Mouse (Mus musculus) retina, postnatal 7 days (tissue): ENCODE data around the gene Tppp.
A peak's percentile ranks its signal among the peaks of the same experiment; 100 is the strongest.
"Not testable (repeated sequence)": the region's sequence is repeated elsewhere in the genome, so short reads cannot be mapped to it uniquely, and the experiment has no call there.

Experiments
- DNase-seq: peaks from one replicate; pipeline ENCODE4 v3.0.0-alpha.2; 2012; ENCODE audit warnings: low read depth, low spot score

The Tppp gene

GRCm38 (mm10) chr13:74025151-74026081 is 16.2 kb downstream of the Tppp start:
- DNase-seq = no peak

GRCm38 (mm10) chr13:74026215-74026614 is 17.0 kb downstream of the Tppp start:
- DNase-seq = no peak

GRCm38 (mm10) chr13:74028116-74028515 is 18.9 kb downstream of the Tppp start:
- no peak for DNase-seq

DNA sequence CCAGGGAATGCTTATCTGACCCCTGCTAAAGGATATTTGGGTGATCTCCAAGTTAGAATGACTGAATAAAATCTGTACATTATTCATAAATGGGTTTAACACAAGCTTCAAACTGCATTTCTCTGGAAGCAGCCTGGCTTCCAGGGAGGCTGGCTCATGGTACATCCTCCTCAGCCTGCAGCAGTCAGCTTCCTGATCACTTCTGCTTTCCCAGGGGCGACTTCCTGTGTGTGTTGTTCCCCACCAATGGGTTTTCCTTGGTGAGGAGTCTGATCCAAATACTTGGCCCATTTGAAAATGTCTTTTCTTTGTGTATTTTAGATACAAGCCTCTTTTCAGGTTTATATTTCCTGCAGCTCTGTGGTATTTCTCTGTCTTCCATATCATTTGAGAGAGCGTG is 19.8 kb downstream of the Tppp start:
- DNase-seq = no peak

- DNase-seq = no peak
These were observed 21.5 kb downstream of the Tppp start for GRCm38 (mm10) chr13:74030691-74031090.

DNA sequence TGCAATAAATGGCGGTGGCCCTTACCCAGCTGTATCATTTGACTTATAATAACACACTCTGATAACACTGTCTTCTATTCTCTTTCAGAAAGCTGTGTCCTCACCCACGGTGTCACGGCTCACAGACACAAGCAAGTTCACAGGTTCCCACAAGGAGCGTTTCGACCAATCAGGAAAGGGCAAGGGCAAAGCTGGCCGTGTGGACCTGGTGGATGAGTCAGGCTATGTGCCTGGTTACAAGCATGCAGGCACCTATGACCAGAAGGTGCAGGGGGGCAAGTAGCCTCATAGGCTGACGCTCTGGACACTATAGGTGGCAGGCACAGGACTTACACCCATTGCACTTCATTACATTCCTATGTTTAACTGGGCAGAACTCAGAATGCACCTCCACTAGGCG is 21.9 kb downstream of the Tppp start:
- DNase-seq = no peak

DNA sequence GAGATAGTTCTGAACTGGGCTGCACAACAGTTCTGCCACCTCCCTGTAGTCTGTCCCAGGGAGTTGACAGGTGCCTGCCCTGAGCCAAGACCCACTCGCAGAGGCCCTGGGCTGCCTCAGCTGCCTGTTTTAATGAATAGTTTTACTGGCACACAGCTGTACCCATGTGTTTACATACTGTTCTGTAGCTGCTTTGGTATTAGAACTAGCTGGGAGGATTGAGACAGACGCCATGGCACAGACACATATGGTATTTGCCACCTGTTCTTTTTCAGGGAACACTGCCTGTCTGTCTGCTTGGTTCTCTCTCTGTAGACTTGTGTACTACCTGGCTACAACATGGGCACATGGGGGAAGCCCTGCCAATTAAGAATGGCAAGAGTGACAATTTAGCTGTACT is 25.5 kb downstream of the Tppp start:
- DNase-seq = no peak

GRCm38 (mm10) chr13:74035776-74036175 is 26.6 kb downstream of the Tppp start:
- no peak for DNase-seq

- no peak for DNase-seq
These were observed 30.7 kb downstream of the Tppp start for GRCm38 (mm10) chr13:74039926-74040325.

GRCm38 (mm10) chr13:74056194-74056593 is 47.0 kb downstream of the Tppp start:
- no peak for DNase-seq

DNA sequence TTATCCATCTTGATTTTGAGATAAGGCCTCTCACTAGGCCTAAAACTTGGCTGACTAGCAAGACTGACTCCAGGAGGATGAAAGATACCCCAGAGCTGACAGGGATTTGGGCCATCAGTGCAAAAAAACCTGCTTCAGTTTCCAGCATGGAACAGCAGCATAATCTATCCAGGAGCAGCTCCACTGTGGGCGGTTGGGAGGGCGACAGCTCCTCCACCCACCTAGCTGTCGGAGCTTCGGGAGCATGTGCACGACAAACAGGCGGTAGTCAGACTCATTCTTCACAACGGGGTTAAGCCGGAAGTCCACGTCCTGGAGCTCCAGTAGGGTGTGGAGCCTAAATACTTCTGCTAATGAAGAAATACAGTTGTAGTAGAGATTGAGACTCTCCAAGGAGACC is 48.9 kb downstream of the Tppp start:
- DNase-seq = no peak

DNA sequence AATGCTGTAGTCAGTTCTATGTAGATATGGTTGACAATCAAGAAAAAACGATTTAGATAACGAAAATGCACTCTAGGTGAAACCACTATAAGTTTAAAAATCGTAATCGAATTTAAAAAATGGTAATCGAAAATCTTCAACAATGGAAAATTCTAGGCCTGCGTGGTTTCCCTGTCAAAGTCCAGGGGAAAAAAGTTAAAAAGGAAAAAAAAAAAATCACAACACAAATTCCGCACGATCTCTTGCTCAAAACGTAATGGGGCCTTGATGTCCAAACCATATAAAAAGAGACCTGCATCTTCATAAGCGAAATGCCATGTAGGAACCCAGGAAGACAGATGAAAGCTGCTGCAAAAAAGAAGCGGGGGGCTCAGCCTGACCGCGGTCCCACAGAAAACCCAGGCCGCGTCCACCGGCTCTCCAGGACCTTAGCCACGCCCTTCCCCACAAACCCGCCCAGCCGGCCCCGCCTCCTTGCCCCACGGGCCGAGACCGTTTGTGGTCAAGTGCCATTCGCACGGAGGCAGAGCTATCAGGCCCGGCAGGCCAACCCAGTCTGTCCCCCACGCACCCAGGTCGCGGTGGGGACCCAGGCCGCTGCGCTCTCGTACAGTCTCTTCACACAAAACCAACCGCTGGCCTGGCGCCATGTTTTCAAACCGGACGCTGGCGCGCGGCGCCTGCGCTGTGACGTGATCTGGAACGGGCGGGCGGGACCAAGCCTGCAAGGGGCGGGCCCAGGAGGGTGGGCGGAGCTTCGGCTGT is 52.6 kb downstream of the Tppp start, which contains the start of gene Cep72:
Cep72 (minus strand) TSS at position 687 of the 765 bp plus-strand sequence.
- peak; percentile 79 for DNase-seq

- no peak for DNase-seq
These were observed 53.3 kb downstream of the Tppp start for GRCm38 (mm10) chr13:74062378-74063128.

GRCm38 (mm10) chr13:74063340-74064050 is 54.3 kb downstream of the Tppp start:
- DNase-seq = no peak

DNA sequence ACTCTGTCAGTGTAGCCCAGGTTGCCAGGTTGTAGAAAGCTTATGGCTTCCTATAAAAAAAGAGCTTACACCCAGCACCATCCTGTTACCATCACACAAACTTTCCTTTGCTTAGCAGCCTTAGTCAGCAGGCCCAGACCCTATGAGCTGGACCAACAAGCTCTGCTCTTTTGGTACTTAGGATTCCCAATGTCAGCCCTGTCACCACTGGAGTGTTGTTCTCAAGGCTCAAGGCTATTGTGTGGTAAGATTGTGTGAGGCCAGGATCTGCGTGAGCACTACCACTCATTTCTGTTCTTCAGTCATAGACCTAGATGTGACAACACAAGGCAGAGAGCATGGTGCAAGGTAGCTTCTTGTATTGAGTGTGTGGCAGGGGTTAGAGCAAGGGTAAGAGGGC is 57.4 kb downstream of the Tppp start:
- DNase-seq = no peak

- not testable (repeated sequence) for DNase-seq
These were observed 62.0 kb downstream of the Tppp start for GRCm38 (mm10) chr13:74071244-74071643.

- DNase-seq = no peak
These were observed 62.5 kb downstream of the Tppp start for GRCm38 (mm10) chr13:74071714-74072113.

GRCm38 (mm10) chr13:74073369-74073768 is 64.2 kb downstream of the Tppp start:
- no peak for DNase-seq
